Mouse (Mus musculus): ENCODE data around the gene Olfr692.

The Olfr692 gene

GRCm38 (mm10) chr7:105404268-105404667 is 36.2 kb downstream of the Olfr692 start, which contains the start of gene Cnga4:
Cnga4 (plus strand) TSS chr7:105404568.
- DNase-seq (ENCODE audit: low spot score in 2 of 2), result no peak

- DNase-seq (ENCODE audit: low spot score in 2 of 2), result no peak
Observed at GRCm38 (mm10) chr7:105406322-105406721, 38.3 kb downstream of the Olfr692 start.

- DNase-seq (ENCODE audit: low spot score in 2 of 2), result peak; percentile 31 to 74
Observed at GRCm38 (mm10) chr7:105411874-105412632, 44.0 kb downstream of the Olfr692 start.

GRCm38 (mm10) chr7:105414385-105414784 is 46.4 kb downstream of the Olfr692 start:
- no peak for DNase-seq (ENCODE audit: low spot score in 2 of 2)

GRCm38 (mm10) chr7:105416529-105416928 is 48.5 kb downstream of the Olfr692 start:
- no peak for DNase-seq (ENCODE audit: low spot score in 2 of 2)

GRCm38 (mm10) chr7:105418106-105418505 is 50.1 kb downstream of the Olfr692 start:
- DNase-seq (ENCODE audit: low spot score in 2 of 2), result no peak
